Mouse (Mus musculus): Measurements from ENCODE around the gene Polr3g. TPM values are rescaled to one million over a fixed set of nuclear protein-coding genes. Genes with fewer than 3 reads are reported as not detected.
A peak's percentile ranks its signal among the peaks of the same experiment; 100 is the strongest.

The Polr3g gene
- polyA plus RNA-seq, 1 experiment from 2014 or later: 11.9 TPM

DNA sequence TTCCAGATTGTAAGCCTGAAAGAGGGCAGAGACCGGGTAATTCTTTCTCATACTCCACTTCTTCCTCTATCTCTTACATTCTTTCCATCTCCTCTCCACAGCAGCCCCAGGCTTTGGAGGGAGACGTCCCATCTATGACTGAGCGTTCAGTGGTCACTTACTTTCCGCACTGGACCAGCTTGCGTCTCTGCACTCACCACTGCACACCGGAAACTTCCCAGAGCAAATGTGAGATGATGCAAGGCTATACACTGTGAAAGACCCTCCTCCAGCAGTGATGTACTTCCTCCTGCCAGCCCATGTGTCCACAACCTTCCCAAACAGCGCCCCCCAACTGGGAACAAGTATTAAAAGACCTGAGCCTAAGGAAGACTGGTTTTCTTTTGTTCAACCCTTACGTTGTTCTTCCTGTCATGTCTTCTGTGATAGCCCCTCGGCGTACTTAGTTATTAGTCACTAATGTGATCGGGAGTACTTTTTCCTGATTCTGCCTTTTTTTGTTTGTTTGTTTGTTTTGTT is 66.7 kb downstream of the Polr3g start:
- Histone ChIP-seq H3K27ac (ENCODE audit: low read length) (no peak overlapping the region), H3K4me1 (ENCODE audit: control insufficient read depth, insufficient read depth, low read length) (no peaks in the 10 kb centered on the region), H3K27me3 (replicated peaks; ENCODE audit: control insufficient read depth, insufficient read depth, low read length) (no peaks in the 10 kb centered on the region), H3K36me3 (ENCODE audit: control insufficient read depth, insufficient read depth, low read length) (no peaks in the 10 kb centered on the region), H3K4me3 (ENCODE audit: low read length) (no peak overlapping the region), H3K9me3 (ENCODE audit: control insufficient read depth, low read length) (no peaks in the 10 kb centered on the region), H3K4me2 (ENCODE audit: low read depth, low read length) (no peak overlapping the region), H3K9ac (ENCODE audit: low read depth, low read length) (no peak overlapping the region)
- 90% methylated on average over 11 of the region's 11 CpGs for WGBS
- no peak for ATAC-seq

GRCm38 (mm10) chr13:81642491-81643149 is 68.2 kb downstream of the Polr3g start:
- ATAC-seq: peak; percentile 78
- no peaks in the 10 kb centered on the region for H3K36me3 ChIP-seq (ENCODE audit: control insufficient read depth, insufficient read depth, low read length)
- no peak overlapping the region for H3K4me2 ChIP-seq (ENCODE audit: low read depth, low read length)
- H3K9me3 ChIP-seq (ENCODE audit: control insufficient read depth, low read length): no peaks in the 10 kb centered on the region
- H3K9ac ChIP-seq (ENCODE audit: low read depth, low read length): no peak overlapping the region
- no peak overlapping the region for H3K4me3 ChIP-seq (ENCODE audit: low read length)
- WGBS: 63% methylated on average over 7 of the region's 7 CpGs
- no peaks in the 10 kb centered on the region for H3K4me1 ChIP-seq (ENCODE audit: control insufficient read depth, insufficient read depth, low read length)
- H3K27me3 ChIP-seq (replicated peaks; ENCODE audit: control insufficient read depth, insufficient read depth, low read length): no peaks in the 10 kb centered on the region
- H3K27ac ChIP-seq (ENCODE audit: low read length): no peak overlapping the region

GRCm38 (mm10) chr13:81641289-81642045 is 69.3 kb downstream of the Polr3g start:
- WGBS: 11% methylated on average over 8 of the region's 8 CpGs
- Histone ChIP-seq H3K9ac (ENCODE audit: low read depth, low read length) (no peak overlapping the region), H3K4me1 (ENCODE audit: control insufficient read depth, insufficient read depth, low read length) (no peaks in the 10 kb centered on the region), H3K4me2 (ENCODE audit: low read depth, low read length) (peak overlapping the region; percentile 30; the same call in 1 of the 2 replicates), H3K36me3 (ENCODE audit: control insufficient read depth, insufficient read depth, low read length) (no peaks in the 10 kb centered on the region), H3K27ac (ENCODE audit: low read length) (no peak overlapping the region), H3K4me3 (ENCODE audit: low read length) (no peak overlapping the region), H3K9me3 (ENCODE audit: control insufficient read depth, low read length) (no peaks in the 10 kb centered on the region), H3K27me3 (replicated peaks; ENCODE audit: control insufficient read depth, insufficient read depth, low read length) (no peaks in the 10 kb centered on the region)
- ATAC-seq: no peak

DNA sequence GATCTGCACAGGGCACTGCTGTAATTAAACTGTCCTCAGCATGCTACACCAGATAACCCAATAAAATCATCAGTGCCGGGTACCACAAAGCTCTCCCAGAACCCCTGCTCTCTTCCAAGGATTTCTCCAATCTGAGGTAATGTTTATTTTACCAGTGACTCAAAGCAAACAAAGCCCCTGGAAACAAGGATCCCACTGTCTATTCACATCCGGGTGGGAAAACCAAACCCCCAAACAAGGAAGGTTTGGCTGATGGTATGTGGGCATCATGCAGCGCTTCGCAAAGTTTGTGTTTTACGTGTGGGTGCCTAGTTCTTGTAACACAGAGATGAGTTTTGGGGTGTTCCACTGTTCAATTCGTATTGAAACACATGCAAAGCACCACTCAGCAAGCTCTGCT is 69.9 kb downstream of the Polr3g start:
- 23% methylated on average over 6 of the region's 6 CpGs for WGBS
- no peak overlapping the region for H3K27ac ChIP-seq (ENCODE audit: low read length)
- H3K4me2 ChIP-seq (ENCODE audit: low read depth, low read length): no peak overlapping the region
- H3K9ac ChIP-seq (ENCODE audit: low read depth, low read length): no peak overlapping the region
- no peaks in the 10 kb centered on the region for H3K4me1 ChIP-seq (ENCODE audit: control insufficient read depth, insufficient read depth, low read length)
- H3K4me3 ChIP-seq (ENCODE audit: low read length): no peak overlapping the region
- H3K36me3 ChIP-seq (ENCODE audit: control insufficient read depth, insufficient read depth, low read length): no peaks in the 10 kb centered on the region
- no peak for ATAC-seq
- no peaks in the 10 kb centered on the region for H3K27me3 ChIP-seq (replicated peaks; ENCODE audit: control insufficient read depth, insufficient read depth, low read length)
- H3K9me3 ChIP-seq (ENCODE audit: control insufficient read depth, low read length): no peaks in the 10 kb centered on the region

DNA sequence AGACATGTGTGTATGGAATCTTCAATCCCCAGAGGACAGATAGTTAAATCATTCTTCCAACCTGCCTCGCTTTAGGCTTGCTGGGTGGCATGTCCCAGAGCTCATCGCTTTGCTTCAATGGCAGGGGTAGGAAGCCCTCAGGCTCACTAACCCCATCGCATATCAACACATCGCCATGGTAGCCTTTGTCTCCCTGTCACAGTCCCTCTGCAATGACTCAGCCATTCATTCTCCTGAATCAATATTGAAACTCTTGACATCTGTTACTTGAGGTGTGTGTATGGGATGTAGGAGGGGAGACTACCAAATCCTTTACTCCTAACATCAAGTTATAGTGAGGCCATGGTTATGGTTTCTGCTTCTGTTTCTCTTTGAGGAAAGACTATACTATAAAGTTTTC is 71.2 kb downstream of the Polr3g start:
- H3K4me2 ChIP-seq (ENCODE audit: low read depth, low read length): no peak overlapping the region
- no peaks in the 10 kb centered on the region for H3K27me3 ChIP-seq (replicated peaks; ENCODE audit: control insufficient read depth, insufficient read depth, low read length)
- no peaks in the 10 kb centered on the region for H3K4me1 ChIP-seq (ENCODE audit: control insufficient read depth, insufficient read depth, low read length)
- no peak for ATAC-seq
- H3K9me3 ChIP-seq (ENCODE audit: control insufficient read depth, low read length): no peaks in the 10 kb centered on the region
- no peak overlapping the region for H3K4me3 ChIP-seq (ENCODE audit: low read length)
- 43% methylated on average over 4 of the region's 4 CpGs for WGBS
- H3K27ac ChIP-seq (ENCODE audit: low read length): no peak overlapping the region
- H3K9ac ChIP-seq (ENCODE audit: low read depth, low read length): no peak overlapping the region
- no peaks in the 10 kb centered on the region for H3K36me3 ChIP-seq (ENCODE audit: control insufficient read depth, insufficient read depth, low read length)

DNA sequence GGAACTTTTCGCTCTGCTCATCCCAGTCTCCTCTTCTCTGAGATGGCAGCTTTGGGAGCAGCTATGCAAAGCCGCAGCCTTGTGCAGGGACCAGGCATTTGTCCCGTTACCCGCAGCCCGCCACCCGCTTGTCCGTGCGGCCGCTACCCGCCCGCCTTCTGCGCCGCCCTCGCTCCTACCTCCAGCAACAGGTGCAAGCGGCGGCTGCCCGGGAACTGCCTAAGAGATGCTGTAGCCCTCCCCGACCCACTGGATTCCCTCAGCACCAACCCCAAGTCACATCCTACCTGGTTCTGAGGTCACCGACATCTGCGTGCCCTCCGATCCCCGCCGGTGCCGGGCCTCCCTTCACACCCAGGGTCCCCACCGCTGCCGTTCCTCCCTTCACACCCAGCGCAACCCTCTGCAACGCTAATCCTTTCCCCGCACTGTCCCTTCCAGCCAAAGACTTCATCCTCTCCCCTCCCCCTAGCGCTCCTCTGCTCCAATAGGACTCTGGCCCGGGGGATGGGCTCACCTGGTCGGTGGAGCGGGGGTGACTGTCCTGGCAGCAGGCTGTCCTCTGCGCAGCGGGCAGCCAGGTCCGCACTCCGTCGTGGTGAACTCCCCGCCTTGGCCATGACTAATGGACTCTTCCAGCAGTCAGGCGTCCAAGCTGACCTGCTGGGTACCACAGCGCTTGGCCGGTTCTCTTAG is 77.9 kb downstream of the Polr3g start, which contains the start of gene Adgrv1:
Gene Adgrv1 (minus strand): TSS at position 435 of the 696 bp plus-strand sequence.
- H3K27me3 ChIP-seq (replicated peaks; ENCODE audit: control insufficient read depth, insufficient read depth, low read length): peaks cover 9% of the 10 kb centered on the region
- no peak within 1 kb of the TSS for H3K27ac ChIP-seq (ENCODE audit: low read length)
- 1% methylated on average over 42 of the region's 42 CpGs for WGBS
- 0 out of 2 replicates have a peak, but pooled peaks cover 7% of the 10 kb centered on the region for H3K4me1 ChIP-seq (ENCODE audit: control insufficient read depth, insufficient read depth, low read length)
- 0 out of 2 replicates have a peak within 1 kb of the TSS, but pooled peaks have one; percentile 29 for H3K9ac ChIP-seq (ENCODE audit: low read depth, low read length)
- H3K36me3 ChIP-seq (ENCODE audit: control insufficient read depth, insufficient read depth, low read length): no peaks in the 10 kb centered on the region
- no peaks in the 10 kb centered on the region for H3K9me3 ChIP-seq (ENCODE audit: control insufficient read depth, low read length)
- H3K4me3 ChIP-seq (ENCODE audit: low read length): peak within 1 kb of the TSS; percentile 50
- ATAC-seq: peak; percentile 100
- H3K4me2 ChIP-seq (ENCODE audit: low read depth, low read length): peak within 1 kb of the TSS; percentile 69

- Histone ChIP-seq H3K4me3 (ENCODE audit: low read length) (no peak overlapping the region), H3K27me3 (replicated peaks; ENCODE audit: control insufficient read depth, insufficient read depth, low read length) (peaks cover 9% of the 10 kb centered on the region), H3K4me2 (ENCODE audit: low read depth, low read length) (no peak overlapping the region), H3K9me3 (ENCODE audit: control insufficient read depth, low read length) (no peaks in the 10 kb centered on the region), H3K4me1 (ENCODE audit: control insufficient read depth, insufficient read depth, low read length) (0 out of 2 replicates have a peak, but pooled peaks cover 7% of the 10 kb centered on the region), H3K27ac (ENCODE audit: low read length) (no peak overlapping the region), H3K9ac (ENCODE audit: low read depth, low read length) (no peak overlapping the region), H3K36me3 (ENCODE audit: control insufficient read depth, insufficient read depth, low read length) (no peaks in the 10 kb centered on the region)
- 75% methylated on average over 5 of the region's 5 CpGs for WGBS
- no peak for ATAC-seq
Observed at GRCm38 (mm10) chr13:81630566-81630965, 80.2 kb downstream of the Polr3g start.

DNA sequence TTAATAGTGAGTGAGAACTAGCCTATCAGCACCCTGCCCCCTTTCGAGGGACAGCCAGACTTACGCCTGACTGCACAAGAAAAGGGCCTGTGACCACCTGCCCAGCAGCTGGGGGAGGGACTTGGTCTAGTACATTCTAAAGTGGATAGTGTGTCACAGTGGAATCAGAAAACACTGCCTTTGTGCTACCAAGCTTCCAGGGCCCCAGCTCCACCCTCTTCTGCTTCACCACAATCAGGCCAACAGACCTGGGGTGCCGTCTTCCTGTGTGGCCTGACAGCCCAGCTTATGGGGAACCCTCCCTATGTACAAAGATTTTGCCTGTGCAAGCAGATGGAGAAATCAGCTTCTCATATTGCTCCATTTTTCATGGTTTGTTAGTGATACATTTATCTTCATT is 81.4 kb downstream of the Polr3g start:
- ATAC-seq: no peak
- Histone ChIP-seq H3K4me3 (ENCODE audit: low read length) (no peak overlapping the region), H3K4me1 (ENCODE audit: control insufficient read depth, insufficient read depth, low read length) (0 out of 2 replicates have a peak, but pooled peaks cover 7% of the 10 kb centered on the region), H3K9ac (ENCODE audit: low read depth, low read length) (no peak overlapping the region), H3K27ac (ENCODE audit: low read length) (no peak overlapping the region), H3K4me2 (ENCODE audit: low read depth, low read length) (no peak overlapping the region), H3K36me3 (ENCODE audit: control insufficient read depth, insufficient read depth, low read length) (no peaks in the 10 kb centered on the region), H3K9me3 (ENCODE audit: control insufficient read depth, low read length) (no peaks in the 10 kb centered on the region), H3K27me3 (replicated peaks; ENCODE audit: control insufficient read depth, insufficient read depth, low read length) (peaks cover 9% of the 10 kb centered on the region)
- WGBS: 74% methylated on average over 3 of the region's 3 CpGs

GRCm38 (mm10) chr13:81628631-81629190 is 82.1 kb downstream of the Polr3g start:
- H3K36me3 ChIP-seq (ENCODE audit: control insufficient read depth, insufficient read depth, low read length): no peaks in the 10 kb centered on the region
- H3K27ac ChIP-seq (ENCODE audit: low read length): no peak overlapping the region
- no peak overlapping the region for H3K9ac ChIP-seq (ENCODE audit: low read depth, low read length)
- no peaks in the 10 kb centered on the region for H3K9me3 ChIP-seq (ENCODE audit: control insufficient read depth, low read length)
- no peak overlapping the region for H3K4me3 ChIP-seq (ENCODE audit: low read length)
- H3K4me2 ChIP-seq (ENCODE audit: low read depth, low read length): no peak overlapping the region
- peaks cover 9% of the 10 kb centered on the region for H3K27me3 ChIP-seq (replicated peaks; ENCODE audit: control insufficient read depth, insufficient read depth, low read length)
- 0 out of 2 replicates have a peak, but pooled peaks cover 7% of the 10 kb centered on the region for H3K4me1 ChIP-seq (ENCODE audit: control insufficient read depth, insufficient read depth, low read length)
- WGBS: 65% methylated on average over 2 of the region's 2 CpGs
- ATAC-seq: no peak

Measured in intestine, embryonic 16.5 days (tissue).